Mouse (Mus musculus) lung, adult 18-20 months (tissue): ENCODE measurements at regions not wholly inside any gene's neighbourhood (a gene's known extent, or its start where the extent isn't known, plus 50 kb on each side); places are given as distances from the start of the nearest gene placed in this dataset.
A peak's percentile ranks its signal among the peaks of the same experiment; 100 is the strongest.

Experiments
- DNase-seq, 2 experiments: peaks; one replicate each; pipeline ENCODE4 v3.0.0; 2022; ENCODE audit warnings: mixed read lengths in 2 of 2

DNA sequence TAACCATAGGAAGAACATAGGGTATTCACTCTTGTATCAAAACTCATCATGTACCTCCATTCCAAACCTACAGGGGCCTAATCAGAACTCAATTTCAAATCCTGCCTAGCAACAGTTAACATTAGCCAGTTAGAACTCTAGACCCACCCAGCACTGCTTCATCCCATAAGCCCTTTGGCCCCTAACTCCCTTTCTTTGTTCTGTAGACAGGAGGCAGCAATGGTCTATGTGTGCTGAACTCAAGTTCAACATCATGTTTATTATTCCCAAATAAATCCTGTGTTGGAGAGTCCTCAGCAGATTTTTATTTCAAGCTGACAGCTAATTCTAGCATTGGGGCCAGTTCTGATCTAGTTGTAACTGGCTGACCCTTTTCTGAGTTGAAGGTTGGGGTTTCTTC lies 112.2 kb downstream of the Ipo8 start:
- no peak for DNase-seq

DNA sequence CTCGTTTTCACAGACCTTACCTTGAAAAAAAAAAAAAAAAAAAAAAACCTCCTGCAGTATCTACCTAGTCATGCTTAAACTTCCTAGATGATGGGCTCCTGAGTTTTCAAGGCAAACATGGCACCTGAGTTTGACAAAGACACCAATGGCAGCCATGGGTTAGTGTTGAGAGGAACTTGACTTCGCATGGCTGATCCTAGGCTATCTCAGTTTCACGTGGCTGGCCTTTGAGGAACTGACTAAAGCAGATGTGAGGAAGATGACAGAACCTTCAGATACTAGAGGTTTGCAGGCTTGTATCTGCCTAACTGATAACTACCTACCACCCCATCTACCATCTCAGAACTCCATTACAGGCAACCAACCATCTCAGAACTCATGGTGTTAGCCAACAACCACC lies 120.9 kb downstream of the Ipo8 start:
- no peak for DNase-seq

DNA sequence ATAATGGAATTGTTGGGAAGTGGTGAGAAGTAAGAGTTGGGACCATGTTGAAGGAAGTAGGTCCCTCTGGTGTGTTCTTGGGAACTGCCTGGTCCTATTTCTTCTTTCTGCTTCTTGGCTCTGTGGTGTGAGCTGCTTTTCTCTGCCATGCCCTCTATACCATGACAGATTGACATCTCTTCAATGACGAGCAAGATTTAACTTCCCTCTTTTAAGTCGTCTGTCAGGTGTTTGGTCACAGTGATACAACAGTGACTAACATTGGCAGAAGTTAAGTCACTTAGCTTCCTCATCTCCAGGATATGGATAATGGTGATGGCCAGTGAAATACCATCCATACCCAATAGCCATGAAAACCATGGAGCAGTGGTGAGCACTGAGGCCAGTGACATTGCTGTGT lies 122.9 kb downstream of the Ipo8 start:
- no peak for DNase-seq

DNA sequence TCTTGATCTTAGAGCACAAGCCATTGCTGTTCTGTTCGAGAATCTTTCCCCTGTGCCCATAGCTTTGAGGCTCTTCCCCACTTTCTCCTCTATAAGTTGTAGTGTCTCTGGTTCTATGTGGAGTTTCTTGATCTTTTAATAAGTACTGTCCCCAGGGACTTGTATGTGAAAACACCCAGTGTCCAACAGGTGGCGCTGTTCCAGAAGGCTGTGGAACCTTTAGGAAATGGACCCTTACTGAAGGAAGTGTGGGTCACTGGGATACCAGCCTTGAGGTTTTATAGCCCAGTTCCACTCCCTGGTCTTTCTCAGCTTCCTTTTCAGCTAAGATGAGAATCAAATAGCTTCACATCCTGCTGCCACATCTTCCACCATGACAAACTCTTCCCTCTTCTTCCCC lies 125.6 kb downstream of the Ipo8 start:
- DNase-seq: peak; percentile 9 to 16

DNA sequence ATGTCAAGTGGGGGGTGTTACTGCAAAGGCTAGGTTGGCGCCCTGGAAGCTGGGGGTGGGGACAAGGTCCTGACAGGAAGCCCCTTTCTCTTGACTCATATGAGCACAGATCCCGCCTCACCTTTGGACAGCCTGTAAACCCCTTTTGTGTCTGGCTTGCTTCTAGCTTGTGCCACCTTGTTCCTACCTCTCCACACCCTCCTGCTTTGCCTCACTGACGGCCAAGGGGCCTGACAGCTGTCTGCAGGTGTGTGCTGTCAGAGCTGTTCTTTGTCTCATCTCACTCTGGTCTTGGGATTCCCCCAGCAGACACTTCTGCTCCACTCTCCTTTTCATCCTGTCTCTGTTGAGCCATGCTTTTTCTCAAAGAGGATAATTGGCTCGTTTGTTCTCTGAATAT lies 137.9 kb downstream of the Ipo8 start:
- DNase-seq: no peak

DNA sequence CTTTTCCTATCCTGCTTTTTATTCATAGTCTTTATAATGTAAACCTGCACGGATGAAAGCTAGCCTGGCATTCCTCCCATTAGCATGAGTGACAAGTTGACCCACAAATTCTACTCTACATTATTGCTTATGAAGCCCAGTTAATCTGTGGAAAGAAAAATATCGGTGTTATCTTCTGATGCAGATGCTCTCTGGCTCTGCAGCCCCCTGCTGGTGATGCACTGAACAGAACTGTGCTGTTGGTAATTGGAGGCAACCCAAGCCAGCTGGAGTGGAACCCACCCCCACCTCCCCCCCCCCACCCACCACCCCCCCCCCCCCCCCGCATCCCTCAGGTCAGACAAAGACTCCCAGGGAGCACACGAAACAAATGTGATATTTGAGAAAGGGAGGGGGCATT lies 143.5 kb downstream of the Ipo8 start:
- peak; percentile 17 to 42 for DNase-seq

DNA sequence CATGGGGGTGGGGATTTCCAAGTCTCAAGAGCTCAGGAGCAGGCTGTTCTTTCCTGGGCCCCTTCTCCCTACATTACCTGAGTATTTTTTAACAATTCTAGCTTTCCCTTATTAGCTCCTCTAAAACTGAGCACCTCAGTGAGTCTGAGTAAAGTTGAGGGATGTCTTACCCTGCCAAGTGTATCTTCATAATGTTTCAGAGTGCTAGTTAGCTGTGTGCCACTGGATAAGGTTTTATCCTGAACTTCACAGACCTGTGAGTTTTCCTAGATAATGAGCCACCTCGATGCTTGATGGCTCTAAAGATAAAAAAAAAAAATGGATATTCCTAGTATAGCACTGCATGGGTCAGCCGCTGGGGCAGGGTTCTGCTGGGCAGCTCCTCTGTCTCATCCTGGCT lies 171.1 kb downstream of the Ipo8 start:
- DNase-seq: no peak

DNA sequence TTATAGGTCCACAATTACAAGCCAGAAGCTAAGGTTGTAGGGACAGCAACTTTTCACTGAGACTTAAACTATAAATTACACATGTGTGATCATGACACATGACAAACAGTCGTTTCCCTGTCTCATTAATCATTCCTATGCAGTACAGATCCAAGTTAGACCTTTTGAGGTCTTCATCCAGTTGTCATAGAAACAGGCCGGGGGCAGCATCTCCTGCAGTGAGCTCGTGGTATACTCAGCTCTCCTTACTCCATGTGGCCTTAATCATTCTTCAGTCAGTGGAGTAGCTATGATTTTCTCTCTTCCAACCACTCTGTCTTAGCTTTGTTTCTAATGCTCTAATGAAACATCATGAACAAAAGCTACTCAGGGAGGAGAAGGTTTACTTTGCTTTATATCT lies 178.1 kb downstream of the Ipo8 start:
- DNase-seq: no peak

DNA sequence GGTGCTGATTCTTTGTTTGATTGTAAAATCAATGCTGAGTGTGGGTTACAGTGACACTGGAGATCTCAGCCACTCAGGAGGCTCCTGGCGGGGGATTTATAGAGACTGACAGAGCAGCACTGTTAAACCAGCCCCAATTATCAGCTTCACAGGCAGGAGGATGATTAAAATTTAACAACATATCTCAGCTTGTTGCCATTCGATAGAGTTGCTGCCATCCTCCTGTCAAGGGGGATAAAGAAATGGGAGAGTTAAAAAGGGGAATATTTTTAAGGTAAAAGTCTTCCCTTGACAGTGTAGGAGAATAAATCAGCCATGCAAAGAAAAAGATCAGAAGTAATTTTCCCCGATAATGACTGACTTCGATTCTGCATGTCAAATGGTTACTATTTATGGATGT lies 178.8 kb downstream of the Ipo8 start:
- no peak for DNase-seq

DNA sequence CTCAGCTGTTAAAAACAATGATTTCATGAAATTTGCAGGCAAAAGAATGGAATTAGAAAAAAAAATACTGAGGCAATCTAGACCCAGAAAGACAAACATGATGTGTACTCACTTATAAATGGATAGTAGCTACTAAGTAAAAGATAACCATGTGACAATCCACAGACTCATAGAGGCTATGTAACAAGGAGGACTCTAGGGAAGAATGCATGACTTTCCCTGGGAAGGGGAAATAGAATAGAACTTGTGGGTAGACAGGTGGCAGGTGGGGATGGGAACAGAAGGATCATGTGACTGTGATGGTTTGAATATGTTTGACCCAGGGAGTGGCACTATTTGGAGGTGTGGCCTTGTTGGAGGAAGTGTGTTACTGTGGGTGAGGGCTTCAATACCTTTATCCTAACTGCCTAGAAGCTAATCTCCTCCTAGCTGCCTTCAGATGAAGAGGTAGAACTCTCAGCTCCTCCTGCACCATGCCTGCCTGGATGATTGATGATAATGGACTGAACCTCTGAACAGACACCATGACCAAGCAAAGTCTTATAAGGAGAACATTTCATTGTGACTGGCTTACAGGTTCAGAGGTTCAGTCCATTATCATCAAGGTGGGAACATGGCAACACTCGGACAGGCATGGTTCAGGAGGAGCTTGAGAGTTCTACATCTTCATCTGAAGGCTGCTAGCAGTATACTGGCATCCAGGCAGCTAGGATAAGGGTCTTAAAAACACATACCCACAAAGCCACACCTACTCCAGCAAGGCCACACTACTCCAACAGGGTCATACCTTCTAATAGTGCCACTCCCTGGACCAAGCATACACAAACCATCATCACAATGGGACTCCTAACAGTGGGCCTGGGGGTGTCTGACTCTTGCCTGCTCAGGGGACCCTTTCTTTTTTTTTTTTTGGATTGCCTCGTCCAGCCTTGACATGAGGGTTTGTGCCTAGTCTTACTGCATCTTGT lies 183.6 kb downstream of the Ipo8 start:
- DNase-seq: no peak

DNA sequence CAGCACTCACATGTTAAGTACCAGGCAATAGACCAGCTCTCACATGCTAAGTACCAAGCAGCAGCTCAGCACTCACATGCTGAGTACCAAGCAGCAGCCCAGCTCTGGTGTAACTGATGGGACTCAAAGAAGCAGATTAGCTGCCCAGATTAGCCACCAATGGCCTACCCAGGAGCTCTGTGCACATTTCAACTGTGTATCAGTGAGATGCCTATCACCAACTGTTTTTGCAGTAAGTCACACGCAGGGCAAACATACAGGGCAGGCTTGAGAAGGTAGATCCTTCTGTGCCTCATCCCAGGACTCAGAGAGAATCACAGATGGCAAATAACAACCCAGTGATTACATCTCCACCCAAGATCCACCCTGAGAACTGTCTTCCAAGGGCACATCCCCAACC lies 190.7 kb downstream of the Ipo8 start:
- no peak for DNase-seq

DNA sequence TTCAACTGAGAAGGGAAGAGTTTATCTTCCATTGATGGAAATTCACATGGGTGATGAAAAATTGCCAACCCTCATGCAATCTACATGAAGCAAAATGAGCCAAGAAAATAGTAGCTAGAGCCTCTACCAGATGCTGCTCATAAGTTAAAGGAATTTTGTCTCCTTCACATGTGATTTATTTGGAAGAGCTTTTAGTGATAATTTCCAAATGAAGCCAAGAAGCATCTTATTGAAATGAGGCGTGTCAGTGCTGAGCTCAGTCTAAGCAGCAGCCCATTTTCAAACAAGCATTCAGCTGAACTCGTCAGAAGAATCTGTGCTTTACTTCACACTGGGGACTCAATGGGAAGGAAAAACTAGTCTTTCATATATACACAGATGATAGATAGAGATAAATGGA lies 190.0 kb upstream of the Tmtc1 start:
- no peak for DNase-seq

DNA sequence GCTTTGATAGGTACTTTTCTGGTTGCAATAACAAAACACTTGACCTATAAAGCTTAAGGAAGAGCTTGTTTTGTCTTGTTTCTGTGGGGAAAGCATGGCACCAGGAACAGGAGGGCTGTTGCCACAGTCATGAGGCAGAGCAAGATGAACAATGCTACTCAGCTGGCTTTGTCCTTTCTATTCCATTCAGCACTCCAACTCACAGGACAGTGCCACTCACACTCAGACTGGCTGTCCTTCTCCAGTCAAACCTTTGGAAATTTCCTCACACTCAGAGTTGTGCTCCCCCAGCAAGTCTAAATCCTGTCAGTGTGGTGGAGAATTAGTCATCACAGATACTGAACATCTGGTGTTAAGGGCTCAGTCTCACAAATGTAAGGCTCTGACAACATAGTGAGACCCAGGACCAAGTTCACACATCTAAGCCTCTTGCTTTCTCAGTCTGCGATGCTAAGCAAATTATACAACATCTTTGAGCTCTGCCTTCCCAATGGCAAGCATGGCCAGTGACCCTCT lies 183.0 kb upstream of the Tmtc1 start:
- no peak for DNase-seq

DNA sequence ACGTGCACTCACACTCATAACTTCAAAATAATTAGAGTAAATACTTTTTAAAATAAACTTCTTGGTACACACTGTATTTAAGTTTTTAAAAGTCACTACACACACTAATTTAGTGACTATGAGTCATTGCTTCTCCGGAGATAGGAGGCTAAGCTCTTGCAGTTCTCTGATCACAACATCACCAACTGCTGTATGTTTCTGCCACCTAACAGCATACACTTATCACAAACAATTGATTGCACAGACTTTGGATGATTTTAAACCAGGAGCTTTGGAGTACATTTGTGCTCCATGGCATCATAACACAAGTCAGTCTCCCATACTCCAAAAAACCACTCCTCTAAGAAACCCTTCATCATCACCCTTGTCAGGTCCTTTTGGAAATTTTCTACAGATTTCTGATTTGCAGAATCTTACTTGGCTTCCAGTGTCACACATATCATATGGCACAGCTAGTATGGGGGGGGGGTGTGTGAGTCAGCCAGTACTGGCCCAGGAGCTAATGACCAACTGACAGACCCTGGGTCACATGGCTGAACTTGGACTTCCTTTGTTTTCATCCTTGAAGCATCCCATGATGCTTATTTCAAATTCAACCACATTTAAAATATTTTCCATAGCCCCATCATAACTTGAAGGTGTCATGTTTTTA lies 179.1 kb upstream of the Tmtc1 start:
- no peak for DNase-seq

DNA sequence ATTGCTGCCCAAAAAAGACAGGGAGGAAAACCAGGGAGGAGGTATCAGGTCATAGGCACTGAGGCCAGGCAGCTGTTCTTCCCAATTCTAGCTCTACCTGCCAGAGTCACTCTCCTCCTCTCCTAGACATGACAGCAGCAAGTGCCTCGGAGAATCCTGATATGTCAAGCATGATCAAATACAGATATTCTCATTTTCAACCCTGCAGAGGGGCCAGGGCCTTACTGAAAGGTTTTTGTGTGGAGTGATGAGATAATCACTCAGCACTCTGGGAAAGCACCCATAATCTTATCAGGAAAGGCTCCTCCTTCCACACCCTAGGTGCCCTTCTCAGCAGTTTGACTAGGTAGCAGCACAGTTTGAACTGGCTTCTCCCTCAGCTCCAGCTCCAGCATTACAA lies 175.8 kb upstream of the Tmtc1 start:
- no peak for DNase-seq

DNA sequence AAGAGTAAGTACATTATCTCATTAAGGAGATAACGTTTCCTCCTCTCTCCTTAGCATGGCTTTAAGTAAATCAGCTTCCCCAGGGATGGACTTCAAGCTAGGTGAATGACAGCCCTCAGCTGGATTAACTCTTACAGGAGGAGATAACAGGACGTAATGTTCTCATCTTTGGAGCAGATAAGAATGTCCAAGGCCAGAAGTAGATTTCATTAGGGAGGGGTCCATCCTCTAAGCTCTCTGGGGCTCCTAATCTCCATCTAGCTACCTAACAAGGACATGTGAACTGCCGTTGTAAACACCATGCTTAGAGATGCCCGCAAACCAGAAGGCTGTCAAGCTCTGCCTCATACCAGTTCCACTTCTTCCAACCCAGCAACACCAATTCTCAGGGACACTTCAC lies 171.7 kb upstream of the Tmtc1 start:
- no peak for DNase-seq

DNA sequence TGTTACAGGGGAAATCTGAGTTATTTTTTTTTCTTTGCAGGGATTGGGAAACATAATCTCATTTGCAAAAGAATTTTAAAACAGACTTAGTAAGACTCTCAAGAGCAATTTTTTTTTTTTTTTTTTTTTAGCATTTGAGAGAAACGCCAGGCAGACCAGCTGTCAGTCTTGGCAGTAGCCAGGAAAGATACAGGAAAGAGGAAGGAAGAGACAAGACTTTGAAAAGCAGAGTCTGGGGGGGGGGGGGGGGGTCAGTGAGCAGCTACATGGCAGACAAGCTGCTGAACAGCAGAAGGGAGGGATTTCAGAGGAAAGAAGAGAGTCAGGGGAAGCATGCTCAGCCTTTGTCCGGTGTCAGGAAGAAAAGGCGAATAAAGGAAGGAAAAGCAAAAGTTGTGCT lies 171.3 kb upstream of the Tmtc1 start:
- no peak for DNase-seq

DNA sequence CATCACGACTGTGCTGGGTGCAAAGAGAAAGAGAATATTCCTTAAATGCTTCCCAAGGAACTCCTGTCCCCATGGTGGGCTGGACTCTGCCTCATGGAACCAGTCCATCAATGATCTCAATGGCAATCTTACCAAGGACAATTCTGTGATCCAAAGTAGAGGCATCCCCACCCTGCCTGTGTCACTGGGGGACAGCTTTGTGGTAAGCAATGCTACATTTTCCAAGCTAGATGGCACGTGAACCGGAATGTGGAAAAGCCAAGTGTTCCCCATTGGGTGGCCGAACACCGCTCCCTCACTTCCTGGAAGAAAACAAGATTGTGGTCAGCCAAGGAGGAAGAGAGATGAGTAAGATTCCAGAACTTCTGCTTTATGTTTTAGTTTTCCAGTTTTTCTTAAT lies 164.7 kb upstream of the Tmtc1 start:
- no peak for DNase-seq

DNA sequence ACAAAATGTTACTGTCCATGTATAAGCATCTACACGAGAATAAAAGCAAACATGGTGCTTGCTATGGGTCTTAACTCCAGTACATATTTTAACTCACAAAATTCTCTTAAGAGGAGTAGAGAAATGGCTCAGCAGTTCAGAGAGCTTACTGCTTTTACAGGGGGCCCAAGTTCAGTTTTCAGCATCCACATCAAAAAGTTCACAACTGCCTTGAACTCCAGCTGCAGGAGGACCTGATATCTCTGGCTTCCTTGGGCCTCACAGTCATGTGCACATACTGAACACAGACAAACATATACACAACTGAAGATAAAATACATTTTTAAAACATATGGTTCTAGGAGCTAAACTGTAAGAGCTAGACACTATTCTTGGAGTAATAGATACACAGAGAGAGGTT lies 161.0 kb upstream of the Tmtc1 start:
- no peak for DNase-seq

DNA sequence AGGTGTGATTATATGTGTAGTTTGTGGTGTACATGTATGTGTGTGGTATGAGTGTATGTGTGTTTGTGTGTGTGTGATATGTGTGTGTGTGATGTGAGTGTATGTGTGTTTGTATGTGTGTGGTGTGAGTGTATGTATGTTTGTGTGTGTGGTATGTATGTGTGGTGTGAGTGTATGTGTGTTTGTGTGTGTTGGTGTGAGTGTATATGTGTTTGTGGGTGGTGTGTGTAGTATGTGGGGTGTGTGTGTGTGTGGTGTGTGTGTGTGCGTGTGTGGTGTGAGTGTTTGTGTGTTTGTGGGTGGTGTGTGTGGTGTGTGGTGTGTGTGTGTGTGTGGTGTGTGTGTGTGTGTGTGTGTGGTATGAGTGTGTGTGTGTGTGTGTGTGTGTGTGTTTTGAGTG lies 160.6 kb upstream of the Tmtc1 start:
- no peak for DNase-seq

DNA sequence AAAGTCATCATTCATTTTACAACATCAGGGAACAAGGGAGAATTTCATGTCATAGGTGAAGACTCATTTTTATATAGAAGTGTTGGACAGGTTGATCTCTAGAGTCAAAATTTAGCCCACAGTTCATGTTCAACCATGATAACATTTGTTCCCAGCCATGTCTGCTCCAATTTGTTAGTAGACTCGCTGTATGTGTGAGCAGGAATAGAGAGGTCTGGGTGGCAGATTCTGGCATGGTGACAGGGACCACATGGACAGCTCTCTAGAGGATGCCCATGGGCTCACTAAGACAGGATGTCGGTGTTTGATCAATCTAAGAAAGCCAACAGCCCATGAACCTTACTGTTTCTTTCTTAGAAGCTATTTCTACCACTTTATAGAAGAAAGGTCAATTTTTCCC lies 159.7 kb upstream of the Tmtc1 start:
- DNase-seq: no peak

DNA sequence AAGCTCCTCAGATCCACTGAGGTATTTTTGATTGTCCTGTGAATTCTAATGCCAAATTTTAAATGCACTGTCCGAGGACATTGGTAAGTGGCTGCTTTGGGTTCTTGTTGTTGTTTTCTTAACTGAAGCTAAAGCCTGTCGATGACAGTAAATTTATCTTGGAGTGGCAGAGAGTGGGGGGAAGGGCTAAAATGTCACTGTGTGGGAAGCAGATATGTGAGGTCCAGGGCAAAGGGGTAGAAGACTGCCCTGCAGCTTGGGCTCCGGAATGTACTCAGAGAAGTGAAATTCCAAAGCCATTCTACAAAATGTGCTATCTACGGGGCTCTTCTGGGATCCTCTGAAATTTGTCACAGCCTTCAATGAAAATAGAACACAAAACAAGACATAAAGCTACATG lies 159.3 kb upstream of the Tmtc1 start:
- DNase-seq: no peak

DNA sequence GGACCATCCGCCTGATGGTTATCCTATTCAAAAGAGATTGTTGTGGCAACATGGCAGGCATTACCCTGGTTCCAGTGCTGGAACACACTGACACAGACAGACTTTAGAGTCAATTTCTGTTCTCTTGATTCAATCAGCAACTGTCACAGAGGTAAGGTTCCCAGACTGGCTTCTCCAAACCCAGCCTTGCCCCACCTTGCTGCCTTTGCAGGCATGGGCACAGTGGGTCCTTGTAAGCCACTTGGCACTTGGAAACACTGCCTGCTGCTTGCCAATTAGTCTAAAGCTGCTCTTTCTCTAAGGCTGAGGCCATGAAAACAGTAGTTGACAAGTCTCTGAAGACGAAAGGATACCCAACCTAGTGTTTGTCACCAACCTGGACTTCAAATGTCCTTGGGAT lies 158.7 kb upstream of the Tmtc1 start:
- DNase-seq: no peak

DNA sequence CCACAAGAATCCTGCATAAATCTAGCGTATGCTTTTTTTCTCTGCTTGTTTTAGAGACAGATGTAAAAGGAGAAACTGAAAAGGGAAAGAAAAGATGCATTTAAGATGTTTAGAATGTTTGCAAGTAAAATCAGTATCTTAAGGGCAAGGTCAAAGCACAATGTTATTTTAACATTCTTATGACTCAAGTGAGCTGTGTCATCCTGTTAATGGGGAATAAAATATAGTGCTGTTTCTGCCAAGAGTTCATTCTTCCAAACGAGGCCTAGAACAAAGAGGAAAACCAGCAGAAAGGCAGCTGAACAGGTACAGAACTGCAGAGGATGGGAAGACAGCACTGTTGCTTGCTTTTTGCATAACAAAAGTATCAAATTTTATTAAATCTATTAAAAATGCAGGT lies 156.7 kb upstream of the Tmtc1 start:
- no peak for DNase-seq
